Mouse (Mus musculus) adrenal gland, adult 8-10 months (tissue): ENCODE measurements around the gene Gm21560. TPM values are rescaled to one million over a fixed set of nuclear protein-coding genes. Genes with fewer than 3 reads are reported as not detected.
"Not testable (repeated sequence)": the region's sequence is repeated elsewhere in the genome, so short reads cannot be mapped to it uniquely, and the experiment has no call there.

Experiments used
- DNase-seq: peaks from one replicate; pipeline ENCODE4 v3.0.0; 2022
- total RNA-seq, 4 experiments: library from RNA; stranded (reverse); gene quantifications; 2 replicates each; pipeline ENCODE4 v1.2.4; 2022

Gene Gm21560
- not detected for total RNA-seq

GRCm38 (mm10) chr14:6219192-6219591 is at the start of gene Gm21560:
Gene Gm21560, minus strand, starts transcription at chr14:6219292.
- DNase-seq = not testable (repeated sequence)

- not testable (repeated sequence) for DNase-seq
Observed at GRCm38 (mm10) chr14:6163538-6163937, 55.6 kb downstream of the Gm21560 start.

GRCm38 (mm10) chr14:6161085-6161484 is 58.0 kb downstream of the Gm21560 start:
- not testable (repeated sequence) for DNase-seq

Other genes starting within 250 kb of the Gm21560 start
- not detected for gene Gm3453, start 240.2 kb downstream of the Gm21560 start, total RNA-seq
- gene Gm6337, start 161.0 kb downstream of the Gm21560 start, total RNA-seq = not detected
- under 1 TPM in 2 of 4 experiments, not detected in 2; 0.31 to 0.34 TPM for gene Gm8206, start 125.3 kb downstream of the Gm21560 start, total RNA-seq
- gene Gm3468, start 110.6 kb downstream of the Gm21560 start, total RNA-seq = under 1 TPM in 2 of 4 experiments, not detected in 2; 0.43 to 0.48 TPM
- gene Gm3476, start 93.5 kb downstream of the Gm21560 start, total RNA-seq = not detected
- gene Gm3411, start 68.0 kb upstream of the Gm21560 start, total RNA-seq = under 1 TPM in 2 of 4 experiments, not detected in 2; 0.31 to 0.92 TPM
- not detected for gene Gm21103, start 85.6 kb upstream of the Gm21560 start, total RNA-seq
- gene Gm3618, start 124.4 kb upstream of the Gm21560 start, total RNA-seq = not detected
- gene Gm16440, start 171.0 kb upstream of the Gm21560 start, total RNA-seq = not detected
- not detected for gene Gm3591, start 193.2 kb upstream of the Gm21560 start, total RNA-seq
- not detected for gene Gm3594, start 225.3 kb upstream of the Gm21560 start, total RNA-seq